Mouse (Mus musculus): ENCODE results near the gene Rnf24.

- TF ChIP-seq CTCF (IDR thresholded peaks at IDR 0.05; ENCODE audit: low read depth, low read length) (no peak), POLR2A (IDR thresholded peaks at IDR 0.05; ENCODE audit: borderline replicate concordance, low read depth, low read length) (no peak)
Observed at GRCm38 (mm10) chr2:131323675-131324074, 29.0 kb downstream of the Rnf24 start.
